Mouse (Mus musculus): ENCODE data around the gene Slco3a1. TPM values are rescaled to one million over a fixed set of nuclear protein-coding genes. Genes with fewer than 3 reads are reported as not detected.

Gene Slco3a1
- polyA plus RNA-seq, 1 experiment from 2014 or later = 28.2 TPM

- no peaks in the 10 kb centered on the region for H3K9me3 ChIP-seq
- no peak for ATAC-seq (replicated peaks)
- H3K36me3 ChIP-seq (replicated peaks) = no peaks in the 10 kb centered on the region
- WGBS = 86% methylated on average over 6 of the region's 6 CpGs
- peaks cover under 1% of the 10 kb centered on the region; the same call in 1 of the 2 replicates for H3K27me3 ChIP-seq (replicated peaks)
- H3K4me1 ChIP-seq = peaks cover 13% of the 10 kb centered on the region
- H3K4me2 ChIP-seq = no peak overlapping the region
- H3K4me3 ChIP-seq = no peak overlapping the region
- H3K9ac ChIP-seq = no peak overlapping the region
- H3K27ac ChIP-seq = no peak overlapping the region
These were observed 7.9 kb downstream of the Slco3a1 start for GRCm38 (mm10) chr7:74546691-74547090.

- Histone ChIP-seq H3K4me2 (no peak overlapping the region), H3K4me3 (no peak overlapping the region), H3K9ac (no peak overlapping the region), H3K27ac (no peak overlapping the region), H3K4me1 (peaks cover 8% of the 10 kb centered on the region; the same call in 1 of the 2 replicates), H3K9me3 (no peaks in the 10 kb centered on the region), H3K36me3 (replicated peaks) (no peaks in the 10 kb centered on the region), H3K27me3 (replicated peaks) (no peaks in the 10 kb centered on the region)
- ATAC-seq (replicated peaks) = no peak
- WGBS = 62% methylated on average over 6 of the region's 6 CpGs
These were observed 9.0 kb downstream of the Slco3a1 start for GRCm38 (mm10) chr7:74545498-74545990.

DNA sequence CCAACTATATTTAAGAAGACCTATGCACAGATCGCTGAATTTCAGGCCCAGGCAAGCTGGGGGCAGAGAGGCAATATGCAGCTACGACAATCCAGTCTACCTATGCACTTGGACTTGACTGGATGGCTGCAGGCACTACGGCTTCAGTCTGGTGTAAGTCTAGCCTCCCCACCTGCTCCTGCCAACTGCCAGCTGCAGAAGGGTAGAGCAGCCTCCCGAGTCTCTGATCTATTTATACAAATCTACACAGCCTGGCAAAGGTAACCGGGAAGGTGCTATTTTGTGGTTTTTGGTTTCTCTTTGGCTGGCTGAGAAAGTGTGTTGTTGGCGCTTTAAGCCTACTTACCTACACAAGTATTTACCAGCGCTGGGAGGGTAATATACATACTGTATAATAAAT, 10.3 kb downstream of the Slco3a1 start:
- H3K36me3 ChIP-seq (replicated peaks) = no peaks in the 10 kb centered on the region
- no peak overlapping the region for H3K27ac ChIP-seq
- H3K27me3 ChIP-seq (replicated peaks) = no peaks in the 10 kb centered on the region
- H3K9me3 ChIP-seq = no peaks in the 10 kb centered on the region
- no peak overlapping the region for H3K9ac ChIP-seq
- no peak overlapping the region for H3K4me2 ChIP-seq
- 85% methylated on average over 7 of the region's 7 CpGs for WGBS
- H3K4me1 ChIP-seq = no peaks in the 10 kb centered on the region
- no peak for ATAC-seq (replicated peaks)
- no peak overlapping the region for H3K4me3 ChIP-seq

- WGBS = 67% methylated on average over 4 of the region's 4 CpGs
- H3K4me1 ChIP-seq = no peaks in the 10 kb centered on the region
These were observed 12.6 kb downstream of the Slco3a1 start for GRCm38 (mm10) chr7:74541958-74542357.

DNA sequence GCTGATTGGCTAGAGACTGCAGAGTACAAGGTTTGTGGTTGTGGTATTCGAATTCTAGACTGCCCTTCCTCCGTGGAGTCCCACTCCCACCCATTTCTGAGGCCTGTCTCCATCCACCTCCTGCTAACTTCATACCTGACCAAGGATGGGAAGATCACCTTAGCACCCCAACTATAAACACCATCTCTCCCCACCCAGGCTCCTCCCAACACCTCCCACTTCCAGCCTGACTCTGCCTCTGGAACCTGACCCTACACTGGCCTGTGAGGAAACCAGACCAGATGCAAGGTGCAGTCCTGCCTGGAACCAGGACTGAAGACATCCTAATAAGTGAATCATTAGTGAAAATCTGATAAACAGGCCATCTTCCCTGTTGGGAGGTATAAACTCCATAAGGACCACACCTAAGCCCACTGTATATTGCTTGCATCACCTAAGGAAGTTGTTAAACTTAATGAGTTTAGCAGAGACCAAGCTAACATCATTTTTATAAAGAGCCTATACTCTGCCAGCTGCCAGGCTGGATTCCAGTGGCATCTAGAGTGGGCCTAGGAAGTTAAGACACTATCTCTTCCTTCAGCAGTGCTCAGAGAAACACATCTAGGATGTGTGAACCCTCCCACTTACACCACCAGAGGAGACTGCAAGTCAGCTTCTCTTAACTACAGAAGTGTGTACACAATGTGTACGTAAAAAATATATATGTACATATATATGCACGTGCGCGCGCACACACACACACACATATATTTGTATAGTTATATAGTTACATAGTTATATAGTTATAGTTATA, 13.5 kb downstream of the Slco3a1 start:
- no peak for ATAC-seq (replicated peaks)
- 97% methylated on average over 7 of the region's 7 CpGs for WGBS

More at GRCm38 (mm10) chr7:74541958-74542357, 12.6 kb downstream of the Slco3a1 start:
- no peak overlapping the region for H3K9ac ChIP-seq
- no peak for ATAC-seq (replicated peaks)
- H3K27ac ChIP-seq = no peak overlapping the region
- no peak overlapping the region for H3K4me3 ChIP-seq
- H3K36me3 ChIP-seq (replicated peaks) = no peaks in the 10 kb centered on the region
- no peaks in the 10 kb centered on the region for H3K27me3 ChIP-seq (replicated peaks)
- H3K4me2 ChIP-seq = no peak overlapping the region
- no peaks in the 10 kb centered on the region for H3K9me3 ChIP-seq

DNA sequence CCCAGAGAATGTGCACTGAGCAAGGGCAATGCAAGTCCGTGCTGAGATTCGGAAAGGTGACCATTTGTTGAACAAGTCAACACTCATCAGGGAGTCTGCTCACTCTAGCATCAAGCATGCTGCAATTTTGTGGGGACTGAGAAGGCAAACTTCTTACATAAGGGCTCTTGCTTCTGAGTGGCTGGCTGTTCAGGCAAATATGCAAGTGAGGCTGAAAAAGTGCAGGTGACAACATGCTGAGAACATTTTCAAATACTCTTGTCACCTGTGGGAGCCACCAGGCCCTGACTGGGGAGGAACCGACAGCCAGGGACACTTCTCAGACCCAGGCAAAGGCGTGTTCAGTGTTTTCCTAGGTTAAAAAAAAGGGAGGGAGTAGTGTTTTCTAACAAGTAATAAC, 18.4 kb downstream of the Slco3a1 start:
- H3K27ac ChIP-seq = no peak overlapping the region
- H3K4me1 ChIP-seq = peaks cover 3% of the 10 kb centered on the region; the same call in 1 of the 2 replicates
- no peak for ATAC-seq (replicated peaks)
- WGBS = 84% methylated on average over 4 of the region's 4 CpGs
- H3K27me3 ChIP-seq (replicated peaks) = no peaks in the 10 kb centered on the region
- no peaks in the 10 kb centered on the region for H3K36me3 ChIP-seq (replicated peaks)
- no peak overlapping the region for H3K9ac ChIP-seq
- no peaks in the 10 kb centered on the region for H3K9me3 ChIP-seq
- no peak overlapping the region for H3K4me3 ChIP-seq
- no peak overlapping the region for H3K4me2 ChIP-seq

More for the DNA sequence above, 13.5 kb downstream of the Slco3a1 start:
- H3K27ac ChIP-seq = no peak overlapping the region
- no peak overlapping the region for H3K9ac ChIP-seq
- no peaks in the 10 kb centered on the region for H3K36me3 ChIP-seq (replicated peaks)
- H3K4me2 ChIP-seq = no peak overlapping the region
- no peaks in the 10 kb centered on the region for H3K4me1 ChIP-seq
- no peak overlapping the region for H3K4me3 ChIP-seq
- H3K27me3 ChIP-seq (replicated peaks) = no peaks in the 10 kb centered on the region
- H3K9me3 ChIP-seq = no peaks in the 10 kb centered on the region

- Histone ChIP-seq H3K4me3 (no peak overlapping the region), H3K36me3 (replicated peaks) (no peaks in the 10 kb centered on the region), H3K4me2 (no peak overlapping the region), H3K27me3 (replicated peaks) (no peaks in the 10 kb centered on the region), H3K9ac (no peak overlapping the region), H3K27ac (no peak overlapping the region), H3K9me3 (no peaks in the 10 kb centered on the region), H3K4me1 (peaks cover 15% of the 10 kb centered on the region)
- no peak for ATAC-seq (replicated peaks)
- WGBS = 94% methylated on average over 7 of the region's 7 CpGs
These were observed 23.0 kb downstream of the Slco3a1 start for GRCm38 (mm10) chr7:74531468-74532097.

GRCm38 (mm10) chr7:74529877-74530276, 24.7 kb downstream of the Slco3a1 start:
- Histone ChIP-seq H3K36me3 (replicated peaks) (no peaks in the 10 kb centered on the region), H3K4me3 (no peak overlapping the region), H3K9ac (no peak overlapping the region), H3K4me2 (no peak overlapping the region), H3K4me1 (peaks cover 15% of the 10 kb centered on the region), H3K27me3 (replicated peaks) (no peaks in the 10 kb centered on the region), H3K27ac (no peak overlapping the region), H3K9me3 (no peaks in the 10 kb centered on the region)
- 82% methylated on average over 2 of the region's 2 CpGs for WGBS
- ATAC-seq (replicated peaks) = no peak

DNA sequence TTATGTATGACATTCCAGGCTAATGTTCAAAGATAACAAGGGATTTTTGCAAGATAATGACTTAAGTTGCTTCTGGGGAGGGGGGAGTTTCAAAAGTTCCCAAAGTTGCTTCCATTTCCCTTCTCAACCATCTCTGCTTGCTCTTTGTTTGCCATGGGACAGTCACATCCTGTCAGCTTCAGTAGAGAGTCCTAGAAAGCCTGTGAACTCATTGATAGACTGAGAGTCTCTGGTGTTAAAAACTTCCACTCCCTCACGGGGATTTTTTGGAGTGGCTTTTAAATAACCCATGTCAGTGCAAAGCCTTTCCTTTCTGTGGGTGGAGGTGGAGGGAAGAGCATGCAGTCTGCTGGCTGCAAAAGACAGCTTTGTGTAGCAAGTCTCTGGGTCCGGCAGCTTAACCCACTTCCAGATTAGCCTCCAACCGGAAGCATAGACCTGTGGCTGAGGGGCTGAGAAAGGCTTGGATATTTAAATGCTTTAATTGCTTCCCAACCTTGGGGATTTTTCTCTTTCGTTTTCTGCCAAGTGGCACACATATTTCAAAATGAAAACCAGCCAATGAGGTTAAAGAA, 25.3 kb downstream of the Slco3a1 start:
- WGBS = 42% methylated on average over 4 of the region's 4 CpGs
- peaks cover 15% of the 10 kb centered on the region for H3K4me1 ChIP-seq

DNA sequence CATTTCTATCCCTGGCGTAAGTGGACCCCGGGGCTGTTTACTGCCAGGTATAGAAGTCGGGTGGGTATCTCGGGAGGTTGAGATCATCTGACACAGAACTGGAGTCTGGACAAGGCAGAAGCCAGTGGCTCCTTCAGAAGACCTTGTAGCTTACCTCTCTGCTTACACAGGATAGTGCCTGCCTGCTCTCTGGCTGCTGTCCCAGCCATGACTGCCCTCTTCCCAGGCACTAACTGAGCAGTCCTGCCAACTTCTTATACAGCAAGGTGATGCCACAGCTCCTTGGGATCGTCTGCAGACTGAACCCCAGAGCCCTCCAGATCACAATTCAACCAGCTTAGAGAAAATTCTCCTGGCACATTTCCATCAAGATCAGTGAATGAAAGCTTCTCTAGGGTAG, 26.4 kb downstream of the Slco3a1 start:
- Histone ChIP-seq H3K27ac (no peak overlapping the region), H3K36me3 (replicated peaks) (no peaks in the 10 kb centered on the region), H3K4me3 (no peak overlapping the region), H3K9ac (no peak overlapping the region), H3K27me3 (replicated peaks) (no peaks in the 10 kb centered on the region), H3K4me1 (peaks cover 16% of the 10 kb centered on the region), H3K4me2 (no peak overlapping the region), H3K9me3 (no peaks in the 10 kb centered on the region)
- no peak for ATAC-seq (replicated peaks)
- 86% methylated on average over 5 of the region's 5 CpGs for WGBS

More for the DNA sequence above, 25.3 kb downstream of the Slco3a1 start:
- Histone ChIP-seq H3K9ac (no peak overlapping the region), H3K27ac (no peak overlapping the region), H3K9me3 (no peaks in the 10 kb centered on the region), H3K27me3 (replicated peaks) (no peaks in the 10 kb centered on the region), H3K36me3 (replicated peaks) (no peaks in the 10 kb centered on the region), H3K4me2 (no peak overlapping the region), H3K4me3 (no peak overlapping the region)
- no peak for ATAC-seq (replicated peaks)

DNA sequence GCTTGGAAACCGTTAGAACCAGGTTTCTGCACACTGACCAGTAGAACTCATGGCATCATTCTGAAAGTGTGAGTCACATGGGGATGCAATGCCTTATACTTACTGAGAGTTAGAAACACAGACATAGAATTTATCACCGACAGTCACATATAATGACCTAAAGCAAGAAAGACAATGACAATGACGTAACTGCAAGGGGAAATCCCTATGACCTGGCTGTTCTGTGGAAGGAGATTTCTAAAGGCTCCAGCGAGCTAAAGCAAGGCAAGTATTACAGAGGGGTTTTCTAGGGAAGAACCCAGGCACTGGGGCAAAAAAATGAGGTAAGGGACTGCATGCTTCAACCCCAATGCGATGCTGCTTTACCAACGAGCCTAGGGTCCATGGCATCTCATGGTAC, 26.9 kb downstream of the Slco3a1 start:
- no peak overlapping the region for H3K4me2 ChIP-seq
- no peak overlapping the region for H3K27ac ChIP-seq
- no peak overlapping the region for H3K9ac ChIP-seq
- H3K36me3 ChIP-seq (replicated peaks) = no peaks in the 10 kb centered on the region
- H3K9me3 ChIP-seq = no peaks in the 10 kb centered on the region
- 85% methylated on average over 6 of the region's 6 CpGs for WGBS
- peaks cover 18% of the 10 kb centered on the region for H3K4me1 ChIP-seq
- no peak overlapping the region for H3K4me3 ChIP-seq
- ATAC-seq (replicated peaks) = no peak
- H3K27me3 ChIP-seq (replicated peaks) = no peaks in the 10 kb centered on the region

- Histone ChIP-seq H3K27me3 (replicated peaks) (no peaks in the 10 kb centered on the region), H3K9me3 (no peaks in the 10 kb centered on the region), H3K9ac (no peak overlapping the region), H3K36me3 (replicated peaks) (no peaks in the 10 kb centered on the region), H3K4me2 (no peak overlapping the region), H3K4me3 (no peak overlapping the region), H3K4me1 (peaks cover 19% of the 10 kb centered on the region), H3K27ac (no peak overlapping the region)
- WGBS = 95% methylated on average over 4 of the region's 4 CpGs
- no peak for ATAC-seq (replicated peaks)
These were observed 28.6 kb downstream of the Slco3a1 start for GRCm38 (mm10) chr7:74526030-74526429.

Data from midbrain, embryonic 15.5 days (tissue).